Mouse (Mus musculus) kidney, postnatal 4 days (tissue): ENCODE measurements around the gene Thg1l.

Experiments
- DNase-seq, 2 experiments: peaks; one replicate each; pipeline ENCODE4 v3.0.0; 2021; ENCODE audit warnings: mixed read lengths in 2 of 2

The Thg1l gene

DNA sequence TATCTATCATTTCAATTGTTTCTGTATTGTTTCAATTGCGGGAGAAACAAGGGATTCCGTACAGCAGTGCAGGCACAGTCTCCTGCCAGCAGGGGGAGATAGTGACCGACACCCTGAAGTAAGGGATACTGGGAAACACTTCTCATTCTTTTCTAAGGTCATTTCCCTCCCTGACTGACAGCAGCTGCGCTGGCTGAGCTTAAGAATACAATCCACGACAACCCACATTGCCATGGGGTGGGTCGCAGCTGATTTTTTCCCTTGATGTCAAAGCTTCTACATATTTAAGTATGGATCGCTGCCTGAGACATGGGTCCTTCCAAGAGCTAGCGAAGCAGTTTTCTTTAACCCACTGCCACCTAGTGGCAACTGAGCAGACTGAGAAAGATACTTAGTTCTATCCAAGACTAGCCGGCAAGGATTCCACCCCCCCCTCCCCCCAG, 28.6 kb downstream of the Thg1l start:
- DNase-seq = peak; percentile 82 to 87

GRCm38 (mm10) chr11:45925436-45925835, 29.9 kb downstream of the Thg1l start:
- DNase-seq = no peak

- DNase-seq = no peak
Observed at GRCm38 (mm10) chr11:45921480-45921898, 33.8 kb downstream of the Thg1l start.

DNA sequence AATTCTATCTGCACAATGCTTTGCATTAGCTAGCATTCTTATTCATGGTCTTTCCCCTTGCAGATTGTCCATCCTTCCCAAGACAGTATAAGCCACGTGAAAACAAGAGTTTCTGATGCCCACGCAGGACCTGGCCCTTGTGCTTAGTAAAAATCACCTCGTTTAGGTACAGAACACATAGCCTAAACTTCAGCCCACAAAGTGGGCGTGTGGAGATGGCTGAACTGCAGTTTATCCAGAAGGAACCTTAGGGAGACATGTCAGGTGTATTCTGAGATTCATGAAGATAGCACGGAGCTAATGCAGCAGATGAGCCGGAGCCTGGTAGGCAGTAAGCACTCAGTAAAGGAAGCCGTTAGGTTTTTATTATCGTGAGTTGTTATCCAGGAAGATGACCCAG, 34.3 kb downstream of the Thg1l start:
- no peak for DNase-seq

DNA sequence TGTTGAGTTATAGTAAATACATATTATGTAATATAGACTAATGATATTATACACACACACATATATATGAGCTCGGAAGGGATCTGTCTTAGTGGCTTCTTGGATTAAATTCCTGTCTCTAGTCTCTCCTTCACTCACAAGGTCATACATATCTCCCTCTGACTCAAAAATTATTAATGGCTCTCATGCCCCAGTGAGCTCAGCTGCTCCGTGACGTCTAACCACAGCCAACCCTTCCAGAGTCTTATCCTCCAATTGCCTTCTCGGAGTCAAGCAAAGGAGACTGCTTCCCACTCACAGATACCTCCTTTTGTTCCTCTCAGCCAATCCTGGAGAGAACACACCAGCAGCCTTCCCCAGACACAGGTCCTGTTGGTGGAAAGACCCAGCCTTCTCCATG, 36.5 kb downstream of the Thg1l start:
- DNase-seq = no peak

GRCm38 (mm10) chr11:45918018-45918417, 37.3 kb downstream of the Thg1l start:
- DNase-seq = no peak

DNA sequence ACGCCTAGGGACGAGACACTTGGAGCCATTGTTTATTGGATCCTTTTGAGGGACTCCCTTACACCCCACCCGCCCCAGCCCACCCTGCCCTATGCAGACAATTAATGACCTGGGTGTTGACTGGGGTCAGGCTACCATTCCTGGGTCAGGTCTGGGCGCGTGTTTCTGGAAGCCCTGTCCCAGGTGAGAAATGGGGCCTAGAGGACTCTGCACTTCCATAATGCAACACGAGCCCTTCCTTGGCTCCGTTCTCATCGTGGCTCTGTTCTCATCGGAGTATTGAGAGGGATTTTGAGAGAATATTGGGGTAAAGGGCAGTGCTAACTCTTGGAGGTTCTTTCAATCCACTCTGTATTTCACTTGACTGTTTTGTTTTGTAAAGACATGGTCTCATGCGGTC, 39.1 kb downstream of the Thg1l start:
- DNase-seq = no peak

DNA sequence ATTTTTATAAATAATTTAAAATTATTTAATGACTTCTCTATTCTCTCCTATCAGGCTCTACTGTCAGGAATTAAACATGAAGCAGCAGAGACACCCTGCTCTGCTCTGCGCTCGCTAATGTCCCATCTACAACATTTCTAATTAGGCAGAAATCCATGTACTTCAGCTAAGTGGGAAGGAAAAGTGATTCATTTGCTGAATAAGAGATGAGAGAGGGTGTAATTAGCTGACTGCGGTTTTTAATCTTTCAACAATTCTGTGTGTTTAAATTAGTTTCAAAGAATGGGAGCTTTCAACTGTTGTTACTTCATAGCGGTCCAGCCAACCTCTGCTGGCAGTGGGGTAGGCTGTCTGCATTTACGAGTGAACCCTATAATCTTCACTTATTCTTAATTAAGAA, 44.6 kb downstream of the Thg1l start:
- DNase-seq = no peak

GRCm38 (mm10) chr11:45908894-45909293, 46.4 kb downstream of the Thg1l start:
- DNase-seq = no peak

GRCm38 (mm10) chr11:45908070-45908469, 47.2 kb downstream of the Thg1l start:
- no peak for DNase-seq

DNA sequence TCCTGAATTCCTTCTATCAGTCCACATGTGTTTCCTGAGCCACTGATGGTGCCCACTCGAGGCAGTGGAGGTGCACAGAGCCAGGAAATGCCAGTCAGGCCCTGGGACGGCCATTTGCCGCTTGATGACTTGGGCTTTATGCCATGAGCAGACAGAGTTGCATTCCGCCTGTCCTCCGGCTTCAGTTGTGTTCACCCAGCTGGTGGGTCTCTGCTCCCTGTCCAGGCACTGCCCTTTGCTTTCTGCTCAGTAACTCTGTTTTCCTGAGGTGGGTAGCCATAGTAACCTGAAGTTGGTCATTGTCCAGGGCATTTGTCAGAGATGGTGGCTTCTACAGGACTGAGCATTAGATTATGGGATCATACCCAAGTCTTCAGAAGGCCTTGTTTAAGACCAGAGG, 48.0 kb downstream of the Thg1l start:
- no peak for DNase-seq

DNA sequence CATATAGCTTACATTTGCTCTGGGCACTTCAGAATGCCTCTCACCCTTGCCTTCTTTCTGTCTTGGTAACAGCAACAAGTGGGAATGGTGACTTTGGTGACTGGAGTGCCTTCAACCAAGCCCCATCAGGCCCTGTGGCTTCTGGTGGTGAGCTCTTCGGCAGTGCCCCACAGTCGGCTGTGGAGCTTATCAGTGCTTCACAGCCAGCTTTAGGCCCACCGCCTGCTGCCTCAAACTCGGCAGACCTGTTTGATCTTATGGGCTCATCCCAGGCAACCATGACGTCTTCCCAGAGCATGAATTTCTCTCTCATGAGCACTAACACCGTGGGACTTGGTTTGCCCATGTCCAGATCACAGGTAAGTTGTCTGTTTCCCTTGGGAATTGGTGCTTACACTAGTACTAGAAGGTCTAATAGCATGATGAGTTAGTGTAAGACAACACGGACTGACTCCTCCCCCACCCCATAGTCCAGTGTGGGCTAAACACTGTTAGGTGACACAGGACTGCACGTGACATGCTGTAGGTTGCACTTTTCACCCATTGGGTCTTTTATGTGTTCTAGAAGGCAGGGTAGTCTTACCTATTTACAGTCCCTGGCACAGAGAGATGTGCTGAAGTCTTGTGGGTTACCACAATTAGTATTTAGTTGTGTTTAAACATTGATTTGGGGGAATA, 49.0 kb downstream of the Thg1l start:
- no peak for DNase-seq

GRCm38 (mm10) chr11:45900233-45901015, 54.9 kb downstream of the Thg1l start:
- no peak for DNase-seq

- no peak for DNase-seq
Observed at GRCm38 (mm10) chr11:45897392-45897791, 57.9 kb downstream of the Thg1l start.
